Mouse (Mus musculus) testis, postnatal 14 days (tissue): ENCODE results near the gene Neurl1a.

Experiments
- DNase-seq: peaks from one replicate; pipeline ENCODE4 v3.0.0; 2021; ENCODE audit warnings: low spot score

Neurl1a gene

GRCm38 (mm10) chr19:47168223-47168622, 10.4 kb upstream of the Neurl1a start:
- peak; percentile 47 for DNase-seq

GRCm38 (mm10) chr19:47168793-47169412, 9.7 kb upstream of the Neurl1a start:
- peak; percentile 76 for DNase-seq

- no peak for DNase-seq
Observed at GRCm38 (mm10) chr19:47174515-47174914, 4.1 kb upstream of the Neurl1a start.

GRCm38 (mm10) chr19:47175472-47175871, 3.1 kb upstream of the Neurl1a start:
- DNase-seq: no peak

- no peak for DNase-seq
Observed at GRCm38 (mm10) chr19:47176916-47177505, 1.6 kb upstream of the Neurl1a start.

- no peak for DNase-seq
Observed at GRCm38 (mm10) chr19:47178001-47178400, 619 bp upstream of the Neurl1a start.

- no peak for DNase-seq
Observed at GRCm38 (mm10) chr19:47179272-47179809, 721 bp downstream of the Neurl1a start.

- no peak for DNase-seq
Observed at GRCm38 (mm10) chr19:47180011-47180410, 1.4 kb downstream of the Neurl1a start.

GRCm38 (mm10) chr19:47184221-47184620, 5.6 kb downstream of the Neurl1a start:
- no peak for DNase-seq

GRCm38 (mm10) chr19:47184736-47185135, 6.1 kb downstream of the Neurl1a start:
- no peak for DNase-seq

- no peak for DNase-seq
Observed at GRCm38 (mm10) chr19:47186514-47187275, 8.1 kb downstream of the Neurl1a start.

- no peak for DNase-seq
Observed at GRCm38 (mm10) chr19:47188515-47189128, 10.0 kb downstream of the Neurl1a start.

- no peak for DNase-seq
Observed at GRCm38 (mm10) chr19:47192158-47192557, 13.5 kb downstream of the Neurl1a start.

- DNase-seq: no peak
Observed at GRCm38 (mm10) chr19:47198671-47199350, 20.2 kb downstream of the Neurl1a start.

GRCm38 (mm10) chr19:47201972-47202371, 23.4 kb downstream of the Neurl1a start:
- no peak for DNase-seq

GRCm38 (mm10) chr19:47202429-47202828, 23.8 kb downstream of the Neurl1a start:
- no peak for DNase-seq

GRCm38 (mm10) chr19:47203042-47203441, 24.4 kb downstream of the Neurl1a start:
- no peak for DNase-seq

GRCm38 (mm10) chr19:47204653-47205052, 26.0 kb downstream of the Neurl1a start:
- DNase-seq: no peak

- DNase-seq: no peak
Observed at GRCm38 (mm10) chr19:47206126-47206525, 27.5 kb downstream of the Neurl1a start.

- no peak for DNase-seq
Observed at GRCm38 (mm10) chr19:47210432-47210831, 31.8 kb downstream of the Neurl1a start.

- DNase-seq: no peak
Observed at GRCm38 (mm10) chr19:47211609-47212312, 33.1 kb downstream of the Neurl1a start.
